ENCODE assay signal across 8 mouse cellular contexts in the genomic region with DNA sequence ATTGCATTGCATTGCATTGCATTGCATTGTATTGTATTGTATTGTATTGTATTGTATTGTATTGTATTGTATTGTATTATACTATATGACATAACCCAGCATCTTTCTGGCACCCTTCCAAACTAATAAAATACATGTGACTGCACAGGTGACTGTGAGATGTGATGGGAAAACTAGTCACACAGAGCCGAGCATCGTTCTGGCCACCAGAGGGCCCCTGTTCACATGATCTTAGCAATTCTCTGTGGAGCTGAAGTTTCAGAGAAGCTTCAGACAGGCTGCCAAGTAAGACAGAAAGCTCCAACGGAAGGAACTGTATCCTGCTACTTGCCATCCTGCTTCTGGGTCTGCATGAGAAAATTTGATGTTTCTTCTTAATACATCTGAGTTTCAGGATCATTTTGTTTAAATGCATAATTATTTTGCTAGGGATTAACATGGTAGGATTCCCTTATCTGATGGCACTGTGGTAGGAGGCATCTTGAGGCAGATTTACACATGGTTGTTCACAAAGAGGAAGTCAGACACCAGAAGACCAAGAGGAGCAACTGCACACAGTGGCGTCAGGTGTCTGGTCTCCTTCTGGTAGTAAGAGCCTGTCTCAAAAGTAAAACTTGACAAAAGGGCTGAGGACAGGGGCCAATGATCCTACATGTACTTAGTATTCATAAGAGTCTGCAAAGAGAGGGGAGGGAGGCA.
A peak's percentile ranks its signal among the peaks of the same experiment; 100 is the strongest.
DNase-seq lines count a peak whose midpoint lies in the region; ATAC-seq and TF ChIP-seq lines count a peak whose summit lies in the region.

No protein-coding gene starts in this region.

- TF ChIP-seq POLR2A in testis, adult 2 months (IDR thresholded peaks at IDR 0.05; ENCODE audit: control insufficient read depth, low read depth, low read length), result no peak

- no peak overlapping the region for H3K4me2 ChIP-seq in forebrain, embryonic 12.5 days
- H3K4me2 ChIP-seq in midbrain, embryonic 11.5 days, result no peak overlapping the region

- H3K9ac ChIP-seq in forebrain, embryonic 12.5 days, result no peak overlapping the region
- no peak overlapping the region for H3K9ac ChIP-seq in midbrain, embryonic 11.5 days (ENCODE audit: low read length)

- no peak overlapping the region for H3K4me3 ChIP-seq in testis, adult 2 months (ENCODE audit: control insufficient read depth, low read depth, low read length)
- no peak overlapping the region for H3K4me3 ChIP-seq in forebrain, embryonic 12.5 days (replicated peaks)
- no peak overlapping the region for H3K4me3 ChIP-seq in midbrain, embryonic 11.5 days (ENCODE audit: low read depth, low read length)

- WGBS in forebrain, embryonic 12.5 days, result 24% methylated on average over 4 of the region's 4 CpGs
- 28% methylated on average over 4 of the region's 4 CpGs for WGBS in midbrain, embryonic 11.5 days

- H3K4me1 ChIP-seq in testis, adult 2 months (ENCODE audit: control insufficient read depth, insufficient read depth, low read length), result peaks cover 3% of the 10 kb centered on the region; the same call in 1 of the 2 replicates
- H3K4me1 ChIP-seq in forebrain, embryonic 12.5 days, result no peaks in the 10 kb centered on the region
- H3K4me1 ChIP-seq in midbrain, embryonic 11.5 days (ENCODE audit: control insufficient read depth, insufficient read depth, low read length), result 0 out of 2 replicates have a peak, but pooled peaks cover 4% of the 10 kb centered on the region

- H3K9me3 ChIP-seq in forebrain, embryonic 12.5 days, result no peaks in the 10 kb centered on the region
- H3K9me3 ChIP-seq in midbrain, embryonic 11.5 days (ENCODE audit: control insufficient read depth, low read length), result no peaks in the 10 kb centered on the region

- 0 out of 2 replicates have a peak, but pooled peaks have one; percentile 36 for ATAC-seq in forebrain, embryonic 12.5 days (ENCODE audit: low FRiP score)
- ATAC-seq in midbrain, embryonic 11.5 days (ENCODE audit: low FRiP score), result peak; percentile 38; the same call in 1 of the 2 replicates
- no peak for ATAC-seq in monocyte, adult 5-6 weeks (replicated peaks; ENCODE audit: insufficient number of reproducible peaks, low FRiP score, low TSS enrichment, poor library complexity, severe bottlenecking)

- H3K27me3 ChIP-seq in testis, adult 2 months (ENCODE audit: control insufficient read depth, insufficient read depth, low read length), result no peaks in the 10 kb centered on the region
- H3K27me3 ChIP-seq in forebrain, embryonic 12.5 days, result peaks cover 3% of the 10 kb centered on the region; the same call in 1 of the 2 replicates
- H3K27me3 ChIP-seq in midbrain, embryonic 11.5 days (ENCODE audit: control insufficient read depth, insufficient read depth, low read length), result no peaks in the 10 kb centered on the region

- no peaks in the 10 kb centered on the region for H3K36me3 ChIP-seq in testis, adult 2 months (ENCODE audit: control insufficient read depth, insufficient read depth, low read length)
- H3K36me3 ChIP-seq in forebrain, embryonic 12.5 days (replicated peaks), result no peaks in the 10 kb centered on the region
- no peaks in the 10 kb centered on the region for H3K36me3 ChIP-seq in midbrain, embryonic 11.5 days (ENCODE audit: control insufficient read depth, insufficient read depth, low read length)

- no peak overlapping the region for H3K27ac ChIP-seq in testis, adult 2 months (ENCODE audit: control insufficient read depth, insufficient read depth, low read depth, low read length)
- no peak overlapping the region for H3K27ac ChIP-seq in forebrain, embryonic 12.5 days
- H3K27ac ChIP-seq in midbrain, embryonic 11.5 days (ENCODE audit: low read depth, low read length), result no peak overlapping the region

- peak; percentile 34; the same call in 1 of the 2 replicates for TF ChIP-seq CTCF in testis, adult 2 months (IDR thresholded peaks at IDR 0.05; ENCODE audit: control insufficient read depth, insufficient read depth, insufficient replicate concordance, low read depth, low read length)

- DNase-seq in cerebellum, adult 18-20 months, result peak; percentile 2 to 10
- no peak for DNase-seq in cerebellum, adult 8-10 months
- DNase-seq in testis, postnatal 14 days (ENCODE audit: low spot score), result no peak
- peak; percentile 68 to 74 for DNase-seq in kidney, postnatal 4 days
- peak; percentile 92 for DNase-seq in midbrain, embryonic 11.5 days (ENCODE audit: low spot score, missing footprints)

Comparison
In these comparisons a context has a peak if more than half of its experiments do, and no peak if none do; other contexts are left out.
1. DNase-seq: peak in cerebellum, adult 18-20 months (2 of 2), kidney, postnatal 4 days (2 of 2) and midbrain, embryonic 11.5 days (single experiment); none in cerebellum, adult 8-10 months (single experiment) and testis, postnatal 14 days (single experiment).